Mouse (Mus musculus): ENCODE measurements at regions not wholly inside any gene's neighbourhood (a gene's known extent, or its start where the extent isn't known, plus 50 kb on each side); places are given as distances from the start of the nearest gene placed in this dataset.

- no peak for DNase-seq
Observed at GRCm38 (mm10) chr6:93478521-93478920, 535.2 kb upstream of the Adamts9 start.

- no peak for DNase-seq
Observed at GRCm38 (mm10) chr6:93474981-93475380, 531.7 kb upstream of the Adamts9 start.

DNA sequence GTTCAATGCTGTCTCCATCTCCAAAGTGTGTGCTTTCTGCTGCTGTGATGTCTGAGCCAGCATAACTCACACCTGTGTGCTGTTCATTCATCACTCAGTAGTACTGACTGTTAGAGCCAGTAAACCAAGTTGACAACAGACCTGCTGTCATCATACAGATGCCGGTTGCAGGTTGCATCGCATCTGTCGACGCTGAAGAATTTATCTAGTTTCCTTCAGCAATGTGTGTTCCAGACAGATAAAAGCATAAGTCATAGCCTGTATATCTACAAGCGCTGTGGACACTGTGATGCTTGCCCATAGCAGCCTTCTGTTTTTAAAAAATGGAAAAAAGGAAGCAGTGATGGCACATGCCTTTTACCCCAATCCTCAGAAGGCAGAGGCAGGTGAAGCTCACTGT lies 524.6 kb upstream of the Adamts9 start:
- DNase-seq: no peak

DNA sequence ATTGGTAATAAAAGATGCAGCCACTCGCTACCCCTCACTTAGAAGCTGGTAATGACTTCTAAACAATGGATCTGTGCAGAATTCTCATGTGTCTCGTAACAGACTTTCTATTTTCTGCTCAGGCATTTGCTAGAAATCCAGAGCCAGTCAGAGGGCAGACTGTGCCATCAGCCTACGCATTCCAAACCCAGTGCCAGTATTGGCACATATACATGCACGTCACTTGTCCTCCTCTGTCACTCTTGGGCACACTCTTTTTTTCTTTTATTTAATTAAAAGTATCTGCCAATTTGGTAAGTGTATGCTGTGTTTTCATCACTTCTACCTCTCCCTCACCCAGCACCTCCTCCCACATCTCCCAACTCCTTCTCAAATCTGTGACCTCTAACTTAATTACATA lies 519.6 kb upstream of the Adamts9 start:
- DNase-seq: no peak

- no peak for DNase-seq
Observed at GRCm38 (mm10) chr6:93461374-93461773, 518.1 kb upstream of the Adamts9 start.

GRCm38 (mm10) chr6:93457613-93458012 lies 514.3 kb upstream of the Adamts9 start:
- DNase-seq: no peak

GRCm38 (mm10) chr6:93456383-93457033 lies 513.2 kb upstream of the Adamts9 start:
- DNase-seq: no peak

- DNase-seq: peak; percentile 87
Observed at GRCm38 (mm10) chr6:93445568-93445967, 502.3 kb upstream of the Adamts9 start.

DNA sequence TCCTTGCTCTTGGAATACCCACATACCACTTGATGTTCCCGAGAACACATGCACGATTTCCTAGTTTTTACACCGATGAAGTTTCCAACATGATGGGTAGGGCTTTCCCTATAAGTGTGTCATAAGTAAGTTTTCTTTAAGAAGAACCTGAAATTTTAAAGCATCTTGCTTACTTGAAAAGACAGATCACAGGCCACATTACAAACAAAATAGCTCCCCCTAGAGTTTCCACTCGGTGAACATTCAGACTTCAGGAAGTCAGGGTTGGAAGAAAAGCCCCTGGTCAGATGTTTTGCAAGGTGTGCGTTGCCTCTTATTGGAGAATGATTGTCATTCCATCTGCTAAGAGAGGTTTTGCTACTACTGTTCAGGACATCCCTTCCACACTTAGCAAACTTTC lies 501.8 kb upstream of the Adamts9 start:
- peak; percentile 76 for DNase-seq

GRCm38 (mm10) chr6:93443766-93444557 lies 500.7 kb upstream of the Adamts9 start:
- no peak for DNase-seq

DNA sequence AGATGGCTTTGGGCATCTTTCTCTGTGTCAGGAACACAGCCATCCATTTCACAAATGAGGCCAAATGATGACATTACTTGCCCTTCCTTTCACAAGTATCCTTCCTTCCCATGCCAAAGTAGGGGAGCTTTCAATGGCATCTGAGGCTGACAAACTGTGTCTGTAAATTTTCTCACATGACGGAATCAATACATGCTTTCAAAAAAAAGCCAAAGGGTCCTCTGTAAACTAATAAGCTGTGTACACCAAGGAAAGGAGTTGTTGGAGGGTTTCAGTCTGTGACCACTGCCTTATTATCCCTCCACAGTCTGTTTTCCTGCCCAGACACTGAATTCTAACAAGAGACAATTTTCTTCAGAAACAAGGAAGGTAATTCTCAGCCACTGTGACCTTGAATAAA lies 490.2 kb upstream of the Adamts9 start:
- no peak for DNase-seq

DNA sequence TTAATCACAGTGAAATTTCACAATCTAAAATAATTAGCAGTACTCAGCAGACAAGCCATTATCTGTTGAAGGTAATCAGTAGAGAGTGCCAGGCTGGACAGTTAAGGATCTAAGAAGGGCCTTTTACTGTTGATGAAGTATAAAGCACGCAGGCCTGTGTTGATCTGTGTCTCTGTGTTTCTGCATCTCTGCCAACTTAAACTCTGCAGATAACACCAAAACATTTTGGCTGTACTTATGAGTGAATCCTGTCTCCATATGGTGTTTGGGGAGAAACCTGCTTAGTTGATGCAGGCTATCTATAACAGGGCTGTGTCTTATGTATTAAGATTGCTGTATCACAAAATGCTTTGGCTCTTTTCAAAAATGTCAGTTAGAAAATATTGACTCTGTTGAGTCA lies 482.8 kb upstream of the Adamts9 start:
- no peak for DNase-seq

DNA sequence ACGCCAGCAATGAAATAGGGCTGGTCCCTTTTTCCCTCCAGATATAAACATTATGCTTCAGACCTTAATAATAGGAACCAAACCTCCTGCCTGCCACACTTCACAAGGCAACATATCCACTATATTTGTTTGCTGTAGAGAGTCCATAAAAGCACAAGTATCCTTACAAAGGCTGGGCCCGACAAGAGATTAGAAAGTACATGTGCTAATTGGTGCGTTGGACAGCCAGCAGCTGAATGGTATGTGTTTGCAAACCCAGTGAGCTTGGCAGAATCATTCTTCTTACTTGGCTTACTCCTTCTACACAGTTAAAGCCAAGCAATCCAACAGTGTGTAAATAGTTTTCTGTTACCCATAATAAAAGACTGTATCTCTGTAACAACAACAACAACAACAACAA lies 479.6 kb upstream of the Adamts9 start:
- peak; percentile 5 for DNase-seq

GRCm38 (mm10) chr6:93422253-93422652 lies 479.0 kb upstream of the Adamts9 start:
- no peak for DNase-seq

- no peak for DNase-seq
Observed at GRCm38 (mm10) chr6:93417625-93418024, 474.3 kb upstream of the Adamts9 start.

GRCm38 (mm10) chr6:93416006-93416405 lies 472.7 kb upstream of the Adamts9 start:
- no peak for DNase-seq

- DNase-seq: peak; percentile 20
Observed at GRCm38 (mm10) chr6:93411077-93411452, 467.8 kb upstream of the Adamts9 start.

- DNase-seq: peak; percentile 56
Observed at GRCm38 (mm10) chr6:93410416-93411076, 467.3 kb upstream of the Adamts9 start.

- DNase-seq: no peak
Observed at GRCm38 (mm10) chr6:93398551-93398950, 455.3 kb upstream of the Adamts9 start.

- DNase-seq: no peak
Observed at GRCm38 (mm10) chr6:93397074-93397473, 453.8 kb upstream of the Adamts9 start.

GRCm38 (mm10) chr6:93395952-93396351 lies 452.7 kb upstream of the Adamts9 start:
- no peak for DNase-seq

DNA sequence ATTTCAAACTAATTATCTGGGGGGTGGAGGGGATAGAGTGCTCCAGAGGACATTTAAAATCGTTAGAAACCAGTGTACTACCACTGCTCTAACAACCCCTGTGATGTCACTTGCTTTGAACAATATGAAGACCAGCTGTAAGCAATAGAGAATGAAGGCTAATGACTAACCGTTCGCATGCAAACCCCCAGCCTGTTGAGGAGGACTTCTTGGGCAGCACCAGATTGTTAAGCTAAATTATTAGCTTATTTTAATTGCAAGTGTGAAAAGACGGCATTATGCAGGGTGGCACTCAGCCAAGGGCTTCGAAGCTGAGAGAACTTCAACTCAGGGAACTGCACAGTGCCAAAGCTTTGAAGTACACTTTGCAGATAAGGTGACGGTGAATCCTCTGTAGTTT lies 452.0 kb upstream of the Adamts9 start:
- peak; percentile 19 for DNase-seq

- DNase-seq: no peak
Observed at GRCm38 (mm10) chr6:93393551-93393950, 450.3 kb upstream of the Adamts9 start.

GRCm38 (mm10) chr6:93392402-93392801 lies 449.1 kb upstream of the Adamts9 start:
- DNase-seq: no peak
